Mouse (Mus musculus) mesoderm, embryonic 11.5 days (tissue): ENCODE measurements around the gene Olfr1383.
"Not testable (repeated sequence)": the region's sequence is repeated elsewhere in the genome, so short reads cannot be mapped to it uniquely, and the experiment has no call there.

Experiments used
- DNase-seq: peaks from one replicate; pipeline ENCODE4 v3.0.0-alpha.2; 2012; ENCODE audit warnings: low read depth, low spot score

Gene Olfr1383

DNA sequence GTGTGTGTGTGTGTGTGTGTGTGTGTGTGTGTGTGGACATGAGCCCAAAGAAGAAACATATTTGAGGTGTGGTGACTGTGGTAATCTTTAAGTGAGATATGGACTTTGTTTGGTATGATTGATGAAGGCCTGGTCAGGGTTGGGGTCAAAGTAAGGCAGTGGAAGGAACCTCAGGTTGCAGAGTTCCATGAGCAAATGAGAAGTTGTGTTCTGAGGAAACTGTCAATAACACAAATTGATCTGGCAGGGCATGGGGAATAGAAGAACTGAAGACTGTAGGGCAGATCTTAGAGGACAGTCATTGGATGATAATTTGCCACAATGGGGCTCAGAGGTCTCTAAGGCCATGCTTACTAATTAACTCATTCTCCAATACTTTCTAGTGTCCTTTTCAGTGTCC lies at the start of gene Olfr1383:
Olfr1383 (plus strand) TSS at position 301 of the 400 bp plus-strand sequence.
- DNase-seq = no peak

DNA sequence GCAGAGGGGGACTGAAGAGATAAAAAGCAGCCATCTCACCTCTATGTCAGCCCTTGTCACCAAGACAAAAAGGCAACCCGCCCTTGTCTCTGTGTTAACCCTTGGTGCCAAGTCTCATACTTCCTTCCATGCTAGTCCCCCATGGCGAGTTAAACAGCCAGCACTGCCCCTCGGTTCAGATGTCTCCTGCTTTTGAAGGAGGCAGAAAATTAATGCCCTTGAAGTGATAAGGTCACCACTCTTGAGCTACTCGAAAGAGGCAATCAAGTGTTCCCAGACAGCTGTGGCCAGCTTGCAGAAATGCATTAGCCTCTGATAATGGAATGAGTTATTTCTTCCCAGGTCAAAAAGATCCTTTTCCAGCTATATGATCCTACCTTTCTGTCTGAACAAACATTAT lies 33.5 kb upstream of the Olfr1383 start:
- peak; percentile 21 for DNase-seq

DNA sequence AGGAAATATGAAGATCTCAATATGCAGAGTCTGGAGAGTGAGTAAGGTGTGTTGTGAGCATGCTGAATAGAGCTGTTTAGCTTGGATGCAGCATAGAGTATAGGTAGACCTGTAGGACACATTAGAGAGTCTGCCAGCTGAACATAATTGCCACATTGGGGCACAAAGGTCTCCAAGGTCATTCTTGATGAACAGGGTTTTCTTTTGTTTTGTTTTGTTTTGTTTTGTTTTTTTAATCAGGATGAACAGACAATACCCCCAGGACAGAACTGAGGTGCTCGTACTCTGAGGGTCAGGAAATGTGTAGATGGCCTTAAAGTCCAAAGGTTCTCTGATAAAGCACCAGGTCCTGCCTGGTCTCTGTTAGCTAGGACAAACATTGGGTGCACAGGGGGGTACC lies 30.7 kb upstream of the Olfr1383 start, which contains the start of gene Olfr1385:
Olfr1385 (plus strand) TSS at position 301 of the 400 bp plus-strand sequence.
- not testable (repeated sequence) for DNase-seq

DNA sequence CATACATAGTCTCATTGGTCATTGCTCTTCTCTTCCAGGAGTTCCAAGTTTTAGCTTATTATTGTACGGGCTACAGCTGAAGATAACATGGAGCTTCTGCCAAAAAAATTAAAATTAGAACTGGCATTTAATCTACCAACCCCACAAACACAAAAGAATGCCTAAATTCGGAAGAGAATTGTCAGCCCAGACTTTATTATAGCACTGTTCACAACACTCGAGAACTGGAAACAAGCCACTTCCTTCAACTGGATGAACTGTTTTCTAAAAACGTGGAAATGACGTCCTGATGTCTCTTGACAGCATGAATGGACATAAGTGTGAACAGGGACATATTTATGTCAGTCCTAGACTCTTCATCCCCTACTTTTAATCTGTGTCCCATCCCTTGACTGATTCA lies 1.4 kb upstream of the Olfr1383 start:
- DNase-seq = no peak

DNA sequence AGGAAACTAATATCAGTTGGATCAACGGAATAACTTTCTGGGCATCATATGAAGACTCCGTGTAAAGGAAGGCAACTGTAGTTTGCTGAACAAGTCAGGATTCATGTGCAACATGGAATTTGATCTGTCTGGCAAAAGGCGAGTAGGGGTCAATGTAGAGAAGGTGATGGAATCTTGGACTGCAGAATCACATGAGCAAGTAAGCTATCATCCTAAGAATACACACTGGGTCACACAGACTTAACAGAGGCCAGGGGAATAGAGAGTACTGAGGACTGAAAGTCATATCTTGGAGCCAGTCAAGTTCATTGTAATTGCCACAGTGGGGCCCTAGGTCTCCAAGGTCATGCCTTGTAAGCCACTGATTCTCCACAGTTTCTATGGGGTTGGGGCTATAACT lies 8.5 kb downstream of the Olfr1383 start, which contains the start of gene Olfr1382:
Olfr1382 (plus strand) TSS at position 301 of the 400 bp plus-strand sequence.
- no peak for DNase-seq

DNA sequence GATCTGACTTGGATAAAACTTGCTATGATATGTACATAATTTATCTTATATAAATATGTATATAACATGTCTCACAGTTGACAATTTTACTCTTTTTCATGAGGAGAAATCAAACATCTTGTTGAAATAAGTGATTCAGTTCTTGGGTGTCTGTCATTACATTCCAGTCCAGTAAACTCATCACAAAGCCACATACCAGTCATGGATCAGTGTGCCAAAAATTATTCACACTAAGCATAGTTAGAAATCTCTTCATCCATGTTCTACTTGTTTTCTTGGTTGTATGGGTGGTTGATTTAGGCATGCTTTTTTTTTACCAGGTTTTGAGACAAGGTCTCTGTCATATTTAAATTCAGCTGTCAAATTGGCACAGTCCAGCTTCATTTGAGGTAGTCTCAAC lies 13.3 kb downstream of the Olfr1383 start:
- DNase-seq = no peak

DNA sequence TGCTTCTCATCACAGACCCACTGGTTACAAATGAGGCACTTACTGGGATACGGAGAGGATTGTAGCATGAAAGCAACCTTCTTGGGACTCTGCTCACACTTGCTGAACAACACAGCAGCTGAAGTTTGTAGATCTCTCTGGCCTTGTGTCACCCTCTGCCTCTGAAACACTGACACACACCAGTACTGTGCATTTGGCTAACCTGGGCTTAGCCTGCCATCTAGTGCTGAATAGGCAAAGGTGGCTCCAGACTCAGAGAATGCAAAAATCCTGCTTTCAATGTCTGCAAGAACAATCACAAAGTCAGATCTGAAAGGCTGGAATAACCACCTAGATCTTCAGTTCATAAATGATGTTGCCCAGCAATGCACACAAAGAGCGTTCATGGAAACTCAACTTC lies 17.2 kb downstream of the Olfr1383 start:
- not testable (repeated sequence) for DNase-seq

DNA sequence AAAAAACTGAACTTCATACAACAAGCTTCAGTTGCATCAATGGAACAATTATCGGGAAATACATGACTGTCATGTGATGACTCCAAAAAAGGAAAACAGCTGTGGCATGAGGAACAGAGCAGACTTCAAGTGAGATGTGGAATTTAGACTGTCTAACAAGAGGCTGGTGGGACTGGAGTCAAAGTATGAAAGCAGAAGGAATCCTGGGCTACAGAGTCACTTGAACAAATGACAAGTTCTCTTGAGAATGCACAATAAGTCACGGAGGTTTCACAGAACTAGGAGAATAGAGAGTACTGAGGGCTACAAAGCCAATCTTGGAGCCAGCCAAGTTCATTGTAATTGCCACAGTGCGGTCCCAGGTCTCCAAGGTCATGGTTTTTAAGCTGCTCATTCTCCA lies 23.7 kb downstream of the Olfr1383 start, which contains the start of gene Olfr1381:
Olfr1381 (plus strand) TSS at position 301 of the 400 bp plus-strand sequence.
- peak; percentile 2 for DNase-seq

DNA sequence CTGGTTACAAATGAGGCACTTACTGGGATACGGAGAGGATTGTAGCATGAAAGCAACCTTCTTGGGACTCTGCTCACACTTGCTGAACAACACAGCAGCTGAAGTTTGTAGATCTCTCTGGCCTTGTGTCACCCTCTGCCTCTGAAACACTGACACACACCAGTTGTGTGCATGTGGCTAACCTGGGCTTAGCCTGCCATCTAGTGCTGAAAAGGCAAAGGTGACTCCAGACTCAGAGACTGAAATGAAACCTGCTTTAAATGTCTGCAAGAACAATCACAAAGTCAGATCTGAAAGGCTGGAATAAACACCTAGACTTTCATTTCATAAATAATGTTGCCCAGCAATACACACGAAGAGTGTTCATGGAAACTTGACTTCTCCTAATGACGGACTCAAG lies 34.6 kb downstream of the Olfr1383 start:
- DNase-seq = peak; percentile 1

DNA sequence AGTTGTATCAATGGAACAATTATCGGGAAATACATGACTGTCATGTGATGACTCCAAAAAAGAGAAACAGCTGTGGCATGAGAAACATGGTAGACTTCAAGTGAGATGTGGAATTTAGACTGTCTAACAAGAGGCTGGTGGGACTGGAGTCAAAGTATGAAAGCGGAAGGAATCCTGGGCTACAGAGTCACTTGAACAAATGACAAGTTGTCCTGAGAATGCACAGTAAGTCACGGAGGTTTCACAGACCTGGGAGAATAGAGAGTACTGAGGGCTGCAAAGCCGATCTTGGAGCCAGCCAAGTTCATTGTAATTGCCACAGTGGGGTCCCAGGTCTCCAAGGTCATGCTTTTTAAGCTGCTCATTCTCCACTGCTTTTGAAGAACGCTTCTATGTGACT lies 37.1 kb downstream of the Olfr1383 start, which contains the start of gene Olfr1380:
Olfr1380 (plus strand) TSS at position 301 of the 400 bp plus-strand sequence.
- DNase-seq = not testable (repeated sequence)

DNA sequence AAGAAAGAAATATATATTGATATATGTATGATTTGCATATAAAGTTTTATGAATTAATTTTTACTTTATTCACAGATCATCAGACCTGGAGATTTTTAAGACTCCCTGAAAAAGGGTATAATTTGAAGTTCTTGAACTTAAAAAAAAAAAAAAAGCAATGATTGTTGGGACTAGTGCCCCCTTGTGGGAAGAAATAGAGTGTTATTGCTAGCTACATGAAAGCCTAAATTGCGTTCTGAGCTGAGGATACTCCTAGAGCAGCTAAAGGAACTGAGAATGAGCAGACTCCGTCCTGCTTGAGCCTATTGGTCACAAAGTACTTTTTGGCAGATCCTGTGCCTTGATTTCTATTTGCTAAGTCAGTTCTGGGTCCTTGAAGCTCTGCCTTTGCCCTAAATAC lies 55.6 kb downstream of the Olfr1383 start:
- peak; percentile 9 for DNase-seq
